Mouse (Mus musculus) colon, adult 2 months (tissue): ENCODE results near the gene Olfr309. TPM values are rescaled to one million over a fixed set of nuclear protein-coding genes. Genes with fewer than 3 reads are reported as not detected.

Source experiments
- polyA plus RNA-seq: library from polyadenylated mRNA; depleted of rRNA; stranded (reverse); fragments of >200 nt; gene quantifications from 2 replicates; pipeline ENCODE4 v1.2.3, GENCODE M21; 2012; rRNA removed

The Olfr309 gene
- polyA plus RNA-seq: not detected in 2 replicates

DNA sequence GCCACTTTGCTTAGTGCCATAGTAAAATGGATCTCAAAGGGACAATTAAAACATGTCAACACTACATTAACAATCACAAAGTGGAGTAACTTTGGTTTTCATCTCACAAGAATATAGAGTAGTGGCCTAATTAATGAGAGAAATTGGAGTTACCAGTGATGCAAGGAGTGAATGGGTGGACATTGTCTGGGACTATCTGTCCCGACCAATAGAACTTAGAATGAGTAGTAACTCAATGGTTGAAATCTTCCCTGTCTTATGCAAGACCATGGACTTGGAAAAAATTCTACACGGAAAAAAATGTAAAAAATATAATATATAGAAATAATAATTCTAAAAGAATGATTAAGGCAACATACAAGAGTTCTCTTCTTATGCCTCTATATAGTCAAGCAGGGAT is at the start of gene Olfr309:
Olfr309 (minus strand) TSS at position 101 of the 400 bp plus-strand sequence.

DNA sequence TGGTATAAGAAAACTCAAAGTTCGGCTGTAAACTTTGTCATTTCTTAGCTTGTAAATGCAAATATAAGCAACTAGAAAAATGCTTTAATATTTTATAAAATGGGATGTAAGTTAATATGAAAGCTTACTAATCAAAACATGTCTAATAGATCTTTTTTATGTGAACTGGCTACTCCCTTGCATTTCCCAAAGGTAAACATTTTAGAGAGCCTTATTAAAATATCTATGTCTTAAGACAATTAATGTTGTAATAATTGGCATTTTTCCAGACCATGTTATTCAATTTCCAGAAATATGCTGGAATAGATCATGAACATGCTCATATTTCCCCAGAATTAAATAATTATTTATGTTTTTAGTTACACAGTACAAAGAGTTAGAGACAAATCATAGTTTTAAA is 24.0 kb upstream of the Olfr309 start, which contains the start of gene Olfr307:
Olfr307 (minus strand) TSS at position 101 of the 400 bp plus-strand sequence.

GRCm38 (mm10) chr7:86325530-86325929 is 12.0 kb upstream of the Olfr309 start, which contains the start of gene Olfr308:
Olfr308 (minus strand) TSS chr7:86325630.

DNA sequence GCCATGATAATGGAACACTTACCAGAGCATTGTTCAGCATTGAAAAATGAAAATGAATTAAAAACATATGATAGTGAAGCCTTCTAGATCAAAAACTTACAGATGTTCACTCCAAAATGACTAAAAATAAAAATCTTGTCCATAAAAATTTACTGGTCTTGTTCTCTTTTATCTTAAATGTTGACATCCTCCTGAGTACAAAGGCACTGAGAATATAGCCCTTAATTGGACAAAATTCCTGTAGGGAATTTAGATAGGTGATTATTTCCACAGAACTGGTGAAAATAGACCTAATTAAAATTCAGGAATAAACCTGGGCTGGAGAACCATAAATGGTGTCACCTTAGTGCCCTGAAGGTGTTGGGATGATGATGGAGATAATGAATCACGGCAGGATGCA is 36.4 kb downstream of the Olfr309 start, which contains the start of gene Olfr310:
Olfr310 (minus strand) TSS at position 101 of the 400 bp plus-strand sequence.

Other genes starting within 250 kb of the Olfr309 start
- not detected in 2 replicates for gene Vmn2r75, start 141.9 kb downstream of the Olfr309 start, polyA plus RNA-seq
- gene Vmn2r76, start 67.4 kb downstream of the Olfr309 start, polyA plus RNA-seq: not detected in 2 replicates
- not detected in 2 replicates for gene Olfr310, start 36.5 kb downstream of the Olfr309 start, polyA plus RNA-seq
- gene Olfr308, start 11.9 kb upstream of the Olfr309 start, polyA plus RNA-seq: not detected in 2 replicates
- gene Olfr307, start 23.9 kb upstream of the Olfr309 start, polyA plus RNA-seq: not detected in 2 replicates
- not detected in 2 replicates for gene Olfr305, start 53.2 kb upstream of the Olfr309 start, polyA plus RNA-seq
- not detected in 2 replicates for gene Olfr304, start 73.0 kb upstream of the Olfr309 start, polyA plus RNA-seq
- not detected in 2 replicates for gene Olfr303, start 84.1 kb upstream of the Olfr309 start, polyA plus RNA-seq
- gene Olfr301, start 90.1 kb upstream of the Olfr309 start, polyA plus RNA-seq: not detected in 2 replicates
- not detected in 2 replicates for gene Olfr299, start 146.2 kb upstream of the Olfr309 start, polyA plus RNA-seq
- not detected in 2 replicates for gene Olfr298, start 178.8 kb upstream of the Olfr309 start, polyA plus RNA-seq
- gene Olfr297, start 206.3 kb upstream of the Olfr309 start, polyA plus RNA-seq: not detected in 2 replicates